Mouse (Mus musculus): ENCODE measurements around the gene Tecr.

Gene Tecr

GRCm38 (mm10) chr8:83535736-83536135 is 72.0 kb downstream of the Tecr start, which contains the start of gene Olfr370:
TSS of gene Olfr370 (plus strand) at chr8:83535780.
- DNase-seq, result no peak

GRCm38 (mm10) chr8:83534802-83535201 is 73.0 kb downstream of the Tecr start:
- DNase-seq, result no peak
